Mouse (Mus musculus): ENCODE data around the gene Phc3. TPM values are rescaled to one million over a fixed set of nuclear protein-coding genes. Genes with fewer than 3 reads are reported as not detected.
A peak's percentile ranks its signal among the peaks of the same experiment; 100 is the strongest.

Gene Phc3
- total and polyA plus RNA-seq, 3 experiments, result 3.2 to 11.4 TPM; not detected in 1

- Histone ChIP-seq H3K79me2 (ENCODE audit: control insufficient read depth, insufficient read depth, low read length, poor library complexity) (peaks cover 25% of the 10 kb centered on the region), H3K27me3 (ENCODE audit: control insufficient read depth in 1 of 2, insufficient read depth in 2 of 2, low read length in 2 of 2) (no peaks in the 10 kb centered on the region), H3K27ac (ENCODE audit: control insufficient read depth, low read depth, low read length) (no peak overlapping the region), H3K9me3 (replicated peaks; ENCODE audit: insufficient read depth, low read length) (no peaks in the 10 kb centered on the region), H3K4me1 (ENCODE audit: control insufficient read depth in 1 of 2, insufficient read depth in 2 of 2, low read length in 2 of 2) (peaks cover 0 to 10% of the 10 kb centered on the region in 2 experiments; a peak in 2 of 4 replicates), H3K4me3 (ENCODE audit: control insufficient read depth in 1 of 2, insufficient read depth in 1 of 2, low read depth in 2 of 2, low read length in 2 of 2) (no peak overlapping the region), H3K9ac (ENCODE audit: control insufficient read depth, low read depth, low read length, poor library complexity, severe bottlenecking) (no peak overlapping the region), H3K36me3 (ENCODE audit: control insufficient read depth in 1 of 2, insufficient read depth in 2 of 2, low read length in 2 of 2) (peaks cover 12 to 19% of the 10 kb centered on the region in 2 experiments)
- TF ChIP-seq SIN3A (IDR thresholded peaks at IDR 0.05; ENCODE audit: low read length) (no peak), ZNF384 (IDR thresholded peaks at IDR 0.05; ENCODE audit: low read depth, low read length) (peak; percentile 72; the same call in 1 of the 2 replicates)
- DNase-seq (ENCODE audit: low read depth, low spot score), result no peak
These were observed 5.0 kb downstream of the Phc3 start for GRCm38 (mm10) chr3:30964216-30964615.

DNA sequence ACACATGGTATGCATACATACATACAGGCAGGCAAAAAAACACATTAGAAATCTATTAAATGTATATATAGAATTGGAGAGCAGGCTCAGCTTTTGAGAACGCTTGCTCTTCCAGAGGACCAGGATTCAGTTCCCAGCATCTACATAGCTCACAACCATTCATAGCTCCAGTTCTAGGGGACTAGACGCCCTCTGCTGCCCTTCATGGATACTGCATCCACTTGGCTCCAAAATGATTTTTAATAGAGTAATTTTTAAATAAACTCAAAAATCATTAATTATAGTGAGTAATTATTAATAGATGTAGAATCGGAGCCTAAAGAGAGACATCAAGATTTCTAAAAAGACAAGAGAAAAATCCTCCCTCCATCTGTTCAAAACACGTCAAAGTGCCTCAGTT is 6.1 kb downstream of the Phc3 start:
- H3K36me3 ChIP-seq (ENCODE audit: control insufficient read depth in 1 of 2, insufficient read depth in 2 of 2, low read length in 2 of 2), result peaks cover 12 to 24% of the 10 kb centered on the region in 2 experiments
- H3K9ac ChIP-seq (ENCODE audit: control insufficient read depth, low read depth, low read length, poor library complexity, severe bottlenecking), result no peak overlapping the region
- H3K9me3 ChIP-seq (replicated peaks; ENCODE audit: insufficient read depth, low read length), result no peaks in the 10 kb centered on the region
- no peak overlapping the region for H3K27ac ChIP-seq (ENCODE audit: control insufficient read depth, low read depth, low read length)
- peaks cover 15% of the 10 kb centered on the region for H3K79me2 ChIP-seq (ENCODE audit: control insufficient read depth, insufficient read depth, low read length, poor library complexity)
- H3K4me1 ChIP-seq (ENCODE audit: control insufficient read depth in 1 of 2, insufficient read depth in 2 of 2, low read length in 2 of 2), result peaks cover 0 to 9% of the 10 kb centered on the region in 2 experiments; a peak in 2 of 4 replicates
- peak; percentile 41 for DNase-seq (ENCODE audit: low read depth, low spot score)
- peak; percentile 46 to 55 (median 51) for TF ChIP-seq CTCF (IDR thresholded peaks at IDR 0.05 in 2 of 3, conservative IDR thresholded peaks at IDR 0.05 in 1 of 3; ENCODE audit: control insufficient read depth in 1 of 3, insufficient read depth in 1 of 3, low read depth in 2 of 3, low read length in 3 of 3, poor library complexity in 1 of 3, severe bottlenecking in 1 of 3)
- no peak for TF ChIP-seq GABPA (IDR thresholded peaks at IDR 0.05; ENCODE audit: low read depth, low read length)
- peak; percentile 46 for TF ChIP-seq RAD21 (IDR thresholded peaks at IDR 0.05; ENCODE audit: low read depth, low read length)
- TF ChIP-seq TBP (IDR thresholded peaks at IDR 0.05; ENCODE audit: low read depth, low read length), result no peak
- peak; percentile 51 for TF ChIP-seq SMC3 (IDR thresholded peaks at IDR 0.05; ENCODE audit: low read depth, low read length)
- no peaks in the 10 kb centered on the region for H3K27me3 ChIP-seq (ENCODE audit: control insufficient read depth in 1 of 2, insufficient read depth in 2 of 2, low read length in 2 of 2)
- H3K4me3 ChIP-seq (ENCODE audit: control insufficient read depth in 1 of 2, insufficient read depth in 1 of 2, low read depth in 2 of 2, low read length in 2 of 2), result no peak overlapping the region

GRCm38 (mm10) chr3:30959868-30960831 is 9.1 kb downstream of the Phc3 start:
- H3K36me3 ChIP-seq (ENCODE audit: control insufficient read depth in 1 of 2, insufficient read depth in 2 of 2, low read length in 2 of 2), result peaks cover 0 to 31% of the 10 kb centered on the region in 2 experiments; a peak in 2 of 4 replicates
- no peaks in the 10 kb centered on the region for H3K4me1 ChIP-seq (ENCODE audit: control insufficient read depth in 1 of 2, insufficient read depth in 2 of 2, low read length in 2 of 2)
- no peaks in the 10 kb centered on the region for H3K9me3 ChIP-seq (replicated peaks; ENCODE audit: insufficient read depth, low read length)
- no peak overlapping the region for H3K27ac ChIP-seq (ENCODE audit: control insufficient read depth, low read depth, low read length)
- TF ChIP-seq GATA1 (IDR thresholded peaks at IDR 0.05; ENCODE audit: low read depth, low read length) (no peak), TBP (IDR thresholded peaks at IDR 0.05; ENCODE audit: low read depth, low read length) (no peak), EP300 (IDR thresholded peaks at IDR 0.05; ENCODE audit: low read depth in 1 of 2, low read length in 2 of 2) (no peak), MAFK (IDR thresholded peaks at IDR 0.05; ENCODE audit: borderline replicate concordance, low read depth, low read length) (no peak)
- H3K9ac ChIP-seq (ENCODE audit: control insufficient read depth, low read depth, low read length, poor library complexity, severe bottlenecking), result no peak overlapping the region
- H3K79me2 ChIP-seq (ENCODE audit: control insufficient read depth, insufficient read depth, low read length, poor library complexity), result no peaks in the 10 kb centered on the region; the same call in 1 of the 2 replicates
- H3K4me3 ChIP-seq (ENCODE audit: control insufficient read depth in 1 of 2, insufficient read depth in 1 of 2, low read depth in 2 of 2, low read length in 2 of 2), result no peak overlapping the region
- H3K27me3 ChIP-seq (ENCODE audit: control insufficient read depth in 1 of 2, insufficient read depth in 2 of 2, low read length in 2 of 2), result no peaks in the 10 kb centered on the region
- no peak for DNase-seq (ENCODE audit: low read depth, low spot score)
